Mouse (Mus musculus): ENCODE results near the gene 1700067P10Rik. TPM values are rescaled to one million over a fixed set of nuclear protein-coding genes. Genes with fewer than 3 reads are reported as not detected.

Gene 1700067P10Rik
- polyA plus RNA-seq, 1 experiment from 2014 or later, result not detected

- Histone ChIP-seq H3K4me3 (replicated peaks; ENCODE audit: low read depth, low read length) (no peak overlapping the region), H3K9ac (ENCODE audit: low read depth, low read length) (no peak overlapping the region), H3K27me3 (ENCODE audit: insufficient read depth, low read length) (no peaks in the 10 kb centered on the region), H3K36me3 (ENCODE audit: insufficient read depth, low read length) (no peaks in the 10 kb centered on the region), H3K27ac (no peak overlapping the region), H3K9me3 (replicated peaks; ENCODE audit: low read length) (no peaks in the 10 kb centered on the region), H3K4me2 (ENCODE audit: low read length) (no peak overlapping the region), H3K4me1 (replicated peaks; ENCODE audit: insufficient read depth, low read length) (no peaks in the 10 kb centered on the region)
- DNase-seq (ENCODE audit: low spot score) (no peak), ATAC-seq (replicated peaks; ENCODE audit: low FRiP score, low read depth) (no peak)
- 83% methylated on average over 1 of the region's 1 CpGs for whole genome bisulfite sequencing
- no peak for TF ChIP-seq CTCF (IDR thresholded peaks at IDR 0.05; ENCODE audit: low read depth)
Measured at GRCm38 (mm10) chr17:48118570-48118969, 29.5 kb downstream of the 1700067P10Rik start.

DNA sequence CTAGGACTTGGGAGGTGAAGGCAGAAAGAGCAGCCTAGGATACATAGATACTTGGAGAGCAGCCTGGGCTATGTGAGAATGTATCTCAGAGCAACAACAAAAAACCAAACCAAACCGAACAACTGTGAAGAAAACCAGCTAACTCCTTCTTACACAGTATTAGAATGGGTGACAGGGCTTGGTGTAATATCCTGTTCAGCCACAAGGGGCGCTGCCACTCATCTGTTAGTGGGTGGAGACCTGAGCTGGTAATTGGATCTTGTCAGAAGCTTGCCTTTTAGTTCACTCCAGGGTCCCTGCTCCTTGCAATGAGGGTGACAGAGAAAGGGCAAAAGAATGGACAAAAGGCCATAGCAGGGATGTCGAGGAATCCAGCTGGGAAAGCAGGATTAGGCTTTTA, 30.5 kb downstream of the 1700067P10Rik start:
- ATAC-seq (replicated peaks; ENCODE audit: low FRiP score, low read depth) (0 out of 2 replicates have a peak, but pooled peaks have one; percentile 5), DNase-seq (ENCODE audit: low spot score) (peak; percentile 83)
- Histone ChIP-seq H3K9me3 (replicated peaks; ENCODE audit: low read length) (no peaks in the 10 kb centered on the region), H3K4me3 (replicated peaks; ENCODE audit: low read depth, low read length) (no peak overlapping the region), H3K36me3 (ENCODE audit: insufficient read depth, low read length) (no peaks in the 10 kb centered on the region), H3K27me3 (ENCODE audit: insufficient read depth, low read length) (no peaks in the 10 kb centered on the region), H3K27ac (no peak overlapping the region), H3K9ac (ENCODE audit: low read depth, low read length) (no peak overlapping the region), H3K4me1 (replicated peaks; ENCODE audit: insufficient read depth, low read length) (no peaks in the 10 kb centered on the region), H3K4me2 (ENCODE audit: low read length) (no peak overlapping the region)
- peak; percentile 94 for TF ChIP-seq CTCF (IDR thresholded peaks at IDR 0.05; ENCODE audit: low read depth)
- whole genome bisulfite sequencing, result 19% methylated on average over 3 of the region's 3 CpGs

DNA sequence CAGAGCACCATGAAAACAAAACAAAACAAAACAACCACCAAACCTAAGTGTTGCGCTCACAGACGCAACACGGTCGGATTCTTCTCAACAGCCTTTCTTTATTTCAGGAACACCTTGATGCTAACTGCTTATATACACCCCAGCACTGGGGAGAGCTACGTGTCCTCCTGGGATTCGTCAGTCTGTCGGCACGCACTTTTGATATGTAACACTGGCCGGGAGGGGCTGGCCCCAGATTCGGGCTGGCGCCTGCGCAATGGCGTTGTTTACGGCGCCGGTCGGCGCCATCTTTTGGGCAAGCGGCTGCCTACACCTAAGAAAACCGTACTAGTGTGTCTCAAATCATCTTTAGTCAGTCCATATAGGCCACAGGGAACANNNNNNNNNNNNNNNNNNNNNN, 31.3 kb downstream of the 1700067P10Rik start:
- ATAC-seq (replicated peaks; ENCODE audit: low FRiP score, low read depth) (no peak), DNase-seq (ENCODE audit: low spot score) (no peak)
- Histone ChIP-seq H3K4me2 (ENCODE audit: low read length) (no peak overlapping the region), H3K27me3 (ENCODE audit: insufficient read depth, low read length) (no peaks in the 10 kb centered on the region), H3K9me3 (replicated peaks; ENCODE audit: low read length) (no peaks in the 10 kb centered on the region), H3K9ac (ENCODE audit: low read depth, low read length) (no peak overlapping the region), H3K36me3 (ENCODE audit: insufficient read depth, low read length) (no peaks in the 10 kb centered on the region), H3K4me1 (replicated peaks; ENCODE audit: insufficient read depth, low read length) (no peaks in the 10 kb centered on the region), H3K4me3 (replicated peaks; ENCODE audit: low read depth, low read length) (no peak overlapping the region), H3K27ac (no peak overlapping the region)
- no peak for TF ChIP-seq CTCF (IDR thresholded peaks at IDR 0.05; ENCODE audit: low read depth)
- WGBS, result 93% methylated on average over 20 of the region's 20 CpGs

DNA sequence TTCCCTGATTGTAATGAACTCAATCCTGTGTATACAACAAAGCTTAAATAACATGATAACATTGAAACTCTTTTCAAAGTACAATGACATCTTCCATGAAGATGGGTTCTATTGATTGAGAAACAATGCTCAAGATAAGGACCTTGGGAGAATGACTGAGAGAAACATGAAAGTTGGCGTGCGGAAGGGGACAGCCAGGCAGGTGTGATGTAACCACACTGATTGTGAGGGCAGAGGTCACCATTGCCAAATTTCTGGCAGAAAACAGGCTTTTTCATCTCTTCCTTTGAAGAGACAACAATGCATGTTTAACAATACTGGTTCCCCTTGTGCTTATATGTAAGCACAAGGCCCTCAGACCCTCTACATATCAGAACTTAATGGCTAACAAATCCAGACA, 43.7 kb downstream of the 1700067P10Rik start:
- ATAC-seq (replicated peaks; ENCODE audit: low FRiP score, low read depth) (no peak), DNase-seq (ENCODE audit: low spot score) (no peak)
- no peaks in the 10 kb centered on the region for H3K4me1 ChIP-seq (replicated peaks; ENCODE audit: insufficient read depth, low read length)
- no peak for TF ChIP-seq CTCF (IDR thresholded peaks at IDR 0.05; ENCODE audit: low read depth)
- no peaks in the 10 kb centered on the region for H3K36me3 ChIP-seq (ENCODE audit: insufficient read depth, low read length)
- H3K9me3 ChIP-seq (replicated peaks; ENCODE audit: low read length), result no peaks in the 10 kb centered on the region
- no peak overlapping the region for H3K27ac ChIP-seq
- no peaks in the 10 kb centered on the region for H3K27me3 ChIP-seq (ENCODE audit: insufficient read depth, low read length)
- H3K4me2 ChIP-seq (ENCODE audit: low read length), result no peak overlapping the region
- no peak overlapping the region for H3K9ac ChIP-seq (ENCODE audit: low read depth, low read length)
- 82% methylated on average over 2 of the region's 2 CpGs for WGBS
- H3K4me3 ChIP-seq (replicated peaks; ENCODE audit: low read depth, low read length), result no peak overlapping the region

Other genes starting within 250 kb of the 1700067P10Rik start
- 7.7 and 9.5 TPM in 2 replicates for gene Foxp4, start 164.7 kb upstream of the 1700067P10Rik start, polyA plus RNA-seq (2015; fragmentation: Nextera tagmentation; extraction: Ambion mirVana)
- gene 1700122O11Rik, start 51.0 kb upstream of the 1700067P10Rik start, polyA plus RNA-seq (2015; fragmentation: Nextera tagmentation; extraction: Ambion mirVana), result not detected in 2 replicates
- gene 9830107B12Rik, start 56.9 kb downstream of the 1700067P10Rik start, polyA plus RNA-seq (2015; fragmentation: Nextera tagmentation; extraction: Ambion mirVana), result not detected in 2 replicates
- gene A530064D06Rik, start 78.0 kb downstream of the 1700067P10Rik start, polyA plus RNA-seq (2015; fragmentation: Nextera tagmentation; extraction: Ambion mirVana), result 0.08 and 0.26 TPM in 2 replicates
- gene Trem1, start 143.4 kb downstream of the 1700067P10Rik start, polyA plus RNA-seq (2015; fragmentation: Nextera tagmentation; extraction: Ambion mirVana), result 0.08 and 0.13 TPM in 2 replicates
- 0.16 and 0.32 TPM in 2 replicates for gene Trem3, start 158.5 kb downstream of the 1700067P10Rik start, polyA plus RNA-seq (2015; fragmentation: Nextera tagmentation; extraction: Ambion mirVana)
- gene Treml4, start 175.0 kb downstream of the 1700067P10Rik start, polyA plus RNA-seq (2015; fragmentation: Nextera tagmentation; extraction: Ambion mirVana), result 0.20 and 0.32 TPM in 2 replicates
- 0.11 TPM in 1 of 2 replicates, not detected in the other for gene Treml2, start 210.2 kb downstream of the 1700067P10Rik start, polyA plus RNA-seq (2015; fragmentation: Nextera tagmentation; extraction: Ambion mirVana)
- gene B430306N03Rik, start 226.8 kb downstream of the 1700067P10Rik start, polyA plus RNA-seq (2015; fragmentation: Nextera tagmentation; extraction: Ambion mirVana), result 0.24 and 0.28 TPM in 2 replicates

Measured in kidney, postnatal 0 days (tissue).